Mouse (Mus musculus): Measurements from ENCODE around the gene Orc3.
"Not testable (repeated sequence)": the region's sequence is repeated elsewhere in the genome, so short reads cannot be mapped to it uniquely, and the experiment has no call there.

Gene Orc3

DNA sequence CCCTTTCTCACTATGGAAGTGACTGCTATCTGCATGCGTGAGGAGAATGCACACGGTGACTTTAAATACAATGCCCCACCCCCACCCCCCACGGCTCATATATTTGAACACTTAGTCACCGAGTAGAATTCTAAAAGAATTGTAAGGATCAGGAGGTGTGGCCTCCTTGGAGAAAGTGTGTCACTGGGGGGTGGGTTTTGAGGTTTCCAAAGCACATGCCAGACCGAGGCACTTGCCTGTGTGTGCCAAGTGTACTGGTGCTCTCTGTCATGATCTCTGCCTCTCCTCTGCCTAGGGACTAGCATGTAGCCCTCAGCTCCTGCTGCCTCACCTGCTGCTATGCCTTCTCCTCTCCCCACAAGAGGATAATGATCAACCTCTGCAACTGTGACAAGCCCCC lies 32.3 kb downstream of the Orc3 start:
- DNase-seq (ENCODE audit: low read depth, low spot score): no peak

DNA sequence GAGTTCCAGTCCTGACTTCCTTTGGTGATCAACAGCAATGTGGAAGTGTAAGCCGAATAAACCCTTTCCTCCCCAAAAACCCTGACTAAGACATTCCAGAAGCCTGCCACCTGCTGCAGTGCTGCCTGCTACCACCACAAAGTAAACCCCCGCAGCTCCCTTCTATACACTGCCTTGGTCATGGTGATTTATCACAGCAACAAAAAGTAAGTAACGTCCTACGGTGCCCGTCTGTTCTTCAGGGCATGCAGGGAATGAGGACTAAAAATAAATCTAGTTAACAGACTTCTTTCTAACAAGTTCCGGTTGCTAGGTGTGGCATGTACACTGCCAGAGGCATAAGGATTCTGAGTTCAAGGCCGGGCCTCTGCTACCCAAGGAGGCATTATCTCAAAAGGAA lies 32.8 kb downstream of the Orc3 start:
- no peak for DNase-seq (ENCODE audit: low read depth, low spot score)

DNA sequence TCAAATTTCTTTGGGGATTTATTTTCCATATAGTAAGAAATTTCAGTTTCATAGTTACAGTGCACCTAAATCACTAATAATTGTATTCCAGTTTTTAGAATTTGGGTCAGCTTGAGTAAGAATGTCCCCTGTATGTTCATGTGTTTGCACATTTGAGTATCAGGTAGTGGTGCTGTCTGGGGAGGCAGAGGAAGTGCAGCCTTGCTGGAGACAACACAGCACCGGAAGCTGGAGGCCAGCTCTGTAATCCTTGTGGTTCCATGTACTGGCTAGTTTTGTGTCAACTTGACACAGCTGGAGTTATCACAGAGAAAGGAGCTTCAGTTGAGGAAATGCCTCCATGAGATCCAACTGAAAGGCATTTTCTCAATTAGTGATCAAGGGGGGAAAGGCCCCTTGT lies 33.3 kb downstream of the Orc3 start:
- DNase-seq (ENCODE audit: low read depth, low spot score): not testable (repeated sequence)

DNA sequence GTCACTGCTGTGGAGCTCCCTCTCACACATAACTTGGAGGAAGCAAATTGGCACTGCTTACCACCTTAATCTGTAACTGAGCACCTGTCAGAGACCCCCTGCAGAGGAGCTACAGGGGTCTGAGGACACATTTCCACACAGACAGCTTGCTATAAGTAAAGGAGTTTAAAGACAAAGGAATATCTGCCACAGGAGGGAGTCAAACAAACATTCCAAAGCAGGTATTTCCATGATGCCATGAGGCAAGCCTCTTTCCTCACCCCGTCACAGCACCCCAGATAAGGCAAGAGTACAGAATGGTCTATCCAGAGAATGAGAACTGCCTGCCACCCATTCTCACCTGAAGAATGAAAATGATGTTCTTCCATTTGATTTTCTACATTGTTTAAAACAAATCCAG lies 35.5 kb downstream of the Orc3 start:
- no peak for DNase-seq (ENCODE audit: low read depth, low spot score)

DNA sequence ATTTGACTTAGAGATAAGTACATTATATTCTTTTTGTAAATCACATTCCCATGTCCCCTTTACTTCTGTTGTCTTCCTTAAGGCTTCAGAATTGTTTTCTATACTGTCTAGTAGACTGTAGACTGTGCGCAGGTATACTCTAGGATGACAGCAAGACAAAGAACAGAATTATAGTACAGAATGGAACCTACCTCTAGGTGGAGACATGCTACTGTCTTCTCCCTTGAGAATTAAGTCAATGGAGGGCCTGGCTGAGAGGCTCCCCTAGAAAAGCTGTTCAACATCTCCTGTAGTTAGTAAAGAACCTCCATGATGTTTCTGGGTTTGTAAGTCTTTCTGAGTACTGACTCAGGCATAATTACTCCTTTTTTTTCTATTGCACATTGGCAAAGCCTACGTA lies 37.7 kb downstream of the Orc3 start:
- DNase-seq (ENCODE audit: low read depth, low spot score): no peak

DNA sequence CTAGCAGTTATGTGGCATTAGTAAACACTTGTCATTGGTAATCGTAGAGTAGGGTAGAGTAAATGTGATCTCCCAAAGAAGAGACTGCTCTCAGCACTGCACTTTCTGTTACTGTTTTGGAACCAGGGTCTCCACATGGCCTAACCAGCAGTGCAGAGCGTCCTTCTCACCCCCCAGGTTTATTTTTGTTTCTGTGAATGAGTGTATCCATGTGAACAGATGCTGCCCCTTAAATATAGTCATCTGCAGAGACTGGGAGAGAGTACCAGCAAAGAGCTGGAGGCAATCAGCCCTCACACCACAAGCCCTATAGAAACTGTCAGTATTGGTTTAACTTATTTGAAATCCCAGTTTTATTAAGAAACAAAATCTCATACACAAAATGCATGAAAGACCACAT lies 41.9 kb downstream of the Orc3 start:
- no peak for DNase-seq (ENCODE audit: low read depth, low spot score)

DNA sequence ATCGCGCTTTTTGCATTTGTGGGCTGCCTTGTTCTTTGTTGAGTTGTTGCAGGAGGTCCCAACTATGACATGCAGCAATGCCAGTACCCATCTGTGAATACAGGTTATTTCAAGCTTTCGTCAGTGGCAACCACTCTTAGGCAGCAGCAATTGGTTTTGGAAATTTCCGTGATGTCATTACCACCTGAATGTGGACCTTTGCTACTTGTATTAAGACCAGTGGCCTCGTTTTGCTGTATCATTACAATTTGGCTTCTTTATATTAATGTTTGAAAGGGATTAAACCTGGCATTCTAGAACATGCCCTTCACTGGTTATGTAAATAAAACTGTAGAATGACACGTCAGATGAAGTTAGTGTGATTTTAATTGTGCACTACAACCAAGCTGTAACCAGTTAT lies 48.5 kb downstream of the Orc3 start:
- DNase-seq (ENCODE audit: low read depth, low spot score): no peak

DNA sequence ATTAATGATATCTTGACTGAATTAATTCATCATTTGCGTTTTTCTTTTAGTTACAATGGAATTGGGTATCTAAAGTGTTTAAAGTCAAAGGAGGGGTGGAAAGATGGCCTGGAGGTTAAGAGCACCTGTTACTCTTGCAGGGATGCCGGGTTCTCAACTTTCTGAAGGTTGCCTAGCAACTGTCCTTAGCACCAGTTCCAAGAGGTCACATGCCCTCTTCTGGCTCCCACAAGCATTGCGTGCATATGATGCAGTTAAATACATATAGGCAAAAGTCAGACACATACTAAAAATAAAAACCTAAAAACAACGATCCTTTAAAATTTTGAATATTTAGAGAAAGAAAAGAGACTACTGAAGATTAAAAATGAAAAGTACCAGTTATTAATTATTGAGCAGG lies 53.8 kb downstream of the Orc3 start:
- DNase-seq (ENCODE audit: low read depth, low spot score): peak; percentile 72

DNA sequence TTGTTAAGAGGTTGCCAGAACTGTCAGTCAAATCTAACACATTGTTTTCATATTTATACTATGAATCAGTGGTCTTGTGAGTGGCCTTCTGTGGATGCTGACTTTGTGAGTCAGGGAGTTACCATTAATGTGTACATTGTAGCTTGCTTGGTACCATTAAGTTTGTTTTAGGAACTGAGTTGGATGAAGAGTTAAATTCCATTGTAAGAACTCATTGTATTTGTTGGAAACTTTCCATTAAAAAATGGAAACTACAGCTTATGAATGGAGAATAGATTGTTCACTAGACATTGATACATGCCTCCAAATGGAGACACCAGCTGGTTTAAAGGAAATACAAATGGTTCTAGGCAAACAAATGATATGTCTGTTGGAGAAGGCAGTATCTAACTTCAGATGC lies 58.6 kb downstream of the Orc3 start:
- no peak for DNase-seq (ENCODE audit: low read depth, low spot score)

DNA sequence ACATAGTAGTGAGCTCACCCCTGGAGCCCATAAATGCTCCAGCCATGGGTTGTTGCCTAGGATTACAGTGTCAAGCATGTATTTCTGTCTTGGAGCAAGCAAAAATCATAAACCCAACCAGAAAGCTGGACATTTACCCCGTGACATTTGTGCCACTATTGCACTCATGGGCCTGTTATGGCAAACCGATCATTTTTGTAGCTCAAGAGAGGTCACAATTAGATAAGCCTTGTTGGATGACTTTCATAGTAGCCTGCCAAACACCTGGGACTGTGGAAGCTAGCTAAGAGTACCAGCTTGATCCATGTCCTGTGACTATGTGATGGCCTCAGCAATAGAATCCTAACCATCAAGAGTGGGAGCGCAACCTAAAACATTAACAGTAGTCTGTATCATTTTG lies 59.1 kb downstream of the Orc3 start:
- no peak for DNase-seq (ENCODE audit: low read depth, low spot score)

DNA sequence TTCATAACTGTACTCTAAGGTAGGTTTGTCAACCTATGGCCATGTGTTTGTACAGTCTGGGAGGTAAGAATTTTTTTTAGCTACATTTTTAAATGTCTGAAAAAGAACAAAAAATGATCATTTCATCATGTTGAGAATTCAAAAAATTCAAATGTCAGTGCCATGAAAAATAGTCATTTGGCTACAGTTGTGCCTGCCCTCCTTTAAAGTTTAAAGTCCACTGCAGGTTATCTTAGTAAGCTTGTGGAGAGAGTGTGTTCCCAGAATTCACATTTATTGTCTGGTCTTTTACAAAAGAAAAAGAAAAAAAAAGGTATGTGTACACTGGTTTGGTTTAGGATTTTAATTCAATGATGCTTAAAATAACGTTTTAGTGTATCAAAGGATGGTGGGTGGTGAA lies 60.1 kb downstream of the Orc3 start:
- no peak for DNase-seq (ENCODE audit: low read depth, low spot score)

DNA sequence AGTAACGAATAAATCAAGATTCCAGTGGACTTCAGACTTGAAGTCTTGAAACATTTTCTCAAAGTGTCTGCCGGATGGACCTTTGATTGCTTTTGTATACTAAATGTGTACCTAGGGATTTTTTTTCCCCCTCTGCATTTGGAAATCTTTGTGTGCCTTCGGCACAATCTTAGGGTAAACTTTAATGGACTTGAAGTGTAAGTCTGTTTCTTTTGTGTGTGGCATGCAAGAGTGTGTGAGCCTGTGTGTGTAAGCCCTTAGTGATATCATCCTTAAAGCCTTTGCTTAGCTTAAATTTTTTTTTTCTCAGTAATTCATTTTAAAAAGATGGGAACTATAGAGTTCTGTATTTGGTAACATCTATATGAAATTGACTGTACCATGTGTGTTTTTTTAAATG lies 62.8 kb downstream of the Orc3 start:
- DNase-seq (ENCODE audit: low read depth, low spot score): no peak

DNA sequence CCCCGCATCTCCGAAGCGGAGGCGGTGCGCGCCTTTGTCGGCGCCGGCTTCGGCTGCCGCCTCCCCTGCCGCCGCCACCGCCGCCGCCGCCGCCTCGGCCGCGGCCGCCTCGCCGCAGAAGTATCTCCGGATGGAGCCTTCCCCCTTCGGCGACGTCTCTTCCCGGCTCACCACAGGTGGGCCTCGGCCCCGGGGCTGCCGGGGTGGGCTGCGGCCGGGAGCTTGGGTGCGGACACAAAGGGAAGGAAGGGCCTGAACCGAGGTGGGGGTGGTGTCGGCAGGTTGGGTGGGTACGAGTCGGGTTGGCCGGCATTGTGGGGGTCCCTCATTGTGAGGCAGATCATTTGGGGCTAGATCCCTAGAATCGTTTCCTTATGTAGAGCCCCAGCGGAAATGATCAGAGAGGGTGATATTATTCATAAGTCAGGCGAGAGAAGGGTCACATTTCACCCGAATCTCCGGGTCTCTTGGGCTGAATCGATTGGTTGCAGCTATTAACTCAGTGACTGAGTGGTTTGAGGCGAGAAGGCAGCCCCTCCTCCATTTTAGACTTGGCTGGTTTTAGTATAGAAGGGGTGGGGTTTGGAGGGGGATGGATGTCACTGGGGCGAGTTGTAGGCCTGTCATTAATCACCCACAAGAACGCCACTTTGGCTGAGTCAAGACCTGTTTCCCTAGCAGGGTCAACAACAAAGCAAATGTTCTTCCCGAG lies 63.5 kb downstream of the Orc3 start:
- peak; percentile 59 for DNase-seq (ENCODE audit: low read depth, low spot score)

DNA sequence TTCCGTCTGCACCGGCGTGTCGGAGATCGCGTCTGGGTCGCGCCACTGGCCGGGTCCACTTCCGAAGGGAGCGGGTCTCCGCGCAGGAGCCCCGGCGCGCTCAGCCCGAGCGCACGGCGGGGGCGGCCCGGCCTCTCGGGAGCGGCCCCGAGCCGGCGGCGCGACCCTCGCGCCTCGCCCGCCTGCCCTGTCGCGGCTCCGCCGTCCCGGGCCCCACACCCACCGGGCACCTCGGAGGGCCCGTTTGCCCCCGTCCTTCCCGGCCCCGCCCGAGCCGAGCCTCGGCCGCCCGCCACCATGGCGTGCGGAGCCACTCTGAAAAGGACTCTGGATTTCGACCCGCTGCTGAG lies 64.0 kb downstream of the Orc3 start, which contains the start of gene Akirin2:
TSS of gene Akirin2 (plus strand) at position 190 of the 350 bp plus-strand sequence.
- DNase-seq (ENCODE audit: low read depth, low spot score): no peak

DNA sequence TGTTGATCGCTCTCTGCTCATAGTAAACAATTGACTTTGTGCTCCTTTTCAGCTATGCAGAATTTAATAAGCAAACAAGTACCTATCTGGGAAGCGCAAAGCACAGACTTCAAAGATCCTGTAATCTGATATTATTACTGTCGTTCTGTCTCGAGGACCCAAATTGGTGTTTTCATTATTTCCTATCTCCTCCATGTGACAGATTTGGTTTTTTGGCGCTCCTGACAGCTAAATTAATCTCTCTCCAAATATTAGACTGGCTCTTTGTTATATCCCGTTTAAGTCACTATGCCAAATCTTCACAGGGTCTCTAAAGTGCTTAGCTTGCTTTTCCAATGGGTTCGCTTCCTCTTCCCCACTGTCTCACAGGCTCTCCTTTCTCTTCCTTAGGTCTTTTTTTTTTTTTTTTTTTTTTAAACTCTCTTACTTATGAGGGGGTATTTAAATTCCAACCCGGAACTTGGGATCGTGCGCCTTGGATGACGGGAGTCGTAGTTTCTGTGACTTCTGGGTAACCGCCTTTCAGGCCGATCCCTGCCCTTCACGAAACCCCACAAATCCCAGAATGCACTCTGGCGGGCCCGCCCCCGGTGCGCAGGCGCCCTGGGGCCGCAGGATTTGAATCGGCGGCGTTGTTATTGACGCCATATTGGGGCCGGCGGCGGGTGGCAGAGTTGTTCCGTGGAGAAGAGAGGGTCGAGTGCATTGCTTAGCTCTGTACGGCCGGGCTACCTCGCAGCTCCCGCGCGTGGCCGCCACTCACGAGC lies 64.6 kb downstream of the Orc3 start:
- peak; percentile 95 for DNase-seq (ENCODE audit: low read depth, low spot score)

DNA sequence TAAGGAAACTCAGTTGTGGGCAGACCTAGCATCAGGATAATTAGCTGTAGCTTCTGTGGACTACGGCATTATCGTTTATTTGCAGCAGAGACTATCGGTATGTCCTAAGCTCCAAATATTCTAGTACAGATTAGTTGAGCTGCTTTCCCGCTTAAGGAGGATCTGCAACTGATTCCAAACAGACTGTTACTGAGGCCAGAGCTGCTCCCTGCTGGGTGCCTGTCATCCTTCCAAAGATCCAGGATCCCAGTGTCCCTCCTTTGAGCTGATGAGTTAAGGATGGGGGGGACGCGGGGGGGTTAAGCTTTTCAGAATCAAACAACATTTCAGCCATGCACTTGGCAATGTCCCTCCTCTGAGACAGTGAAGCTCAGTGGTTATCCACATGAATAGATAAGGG lies 84.8 kb downstream of the Orc3 start:
- DNase-seq (ENCODE audit: low read depth, low spot score): no peak

DNA sequence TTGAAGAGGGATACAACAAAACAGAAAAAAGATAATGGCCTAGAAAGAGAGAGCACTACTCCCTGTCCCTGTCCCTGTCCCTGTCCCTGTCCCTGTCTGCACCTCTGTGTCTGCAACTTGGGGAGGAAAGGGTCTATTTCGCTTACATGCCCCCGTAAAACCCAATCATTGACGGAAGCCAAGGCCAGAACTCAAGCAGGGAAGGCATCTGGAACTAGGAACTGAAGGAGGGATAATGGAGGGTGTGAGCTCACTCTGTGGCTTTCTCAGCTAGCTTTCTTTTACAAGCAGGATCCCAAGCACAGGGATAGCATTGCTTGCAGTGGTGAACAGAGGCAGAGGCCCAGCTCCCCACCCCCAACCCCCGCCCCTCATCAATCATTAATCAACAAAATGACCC lies 85.4 kb downstream of the Orc3 start:
- no peak for DNase-seq (ENCODE audit: low read depth, low spot score)

DNA sequence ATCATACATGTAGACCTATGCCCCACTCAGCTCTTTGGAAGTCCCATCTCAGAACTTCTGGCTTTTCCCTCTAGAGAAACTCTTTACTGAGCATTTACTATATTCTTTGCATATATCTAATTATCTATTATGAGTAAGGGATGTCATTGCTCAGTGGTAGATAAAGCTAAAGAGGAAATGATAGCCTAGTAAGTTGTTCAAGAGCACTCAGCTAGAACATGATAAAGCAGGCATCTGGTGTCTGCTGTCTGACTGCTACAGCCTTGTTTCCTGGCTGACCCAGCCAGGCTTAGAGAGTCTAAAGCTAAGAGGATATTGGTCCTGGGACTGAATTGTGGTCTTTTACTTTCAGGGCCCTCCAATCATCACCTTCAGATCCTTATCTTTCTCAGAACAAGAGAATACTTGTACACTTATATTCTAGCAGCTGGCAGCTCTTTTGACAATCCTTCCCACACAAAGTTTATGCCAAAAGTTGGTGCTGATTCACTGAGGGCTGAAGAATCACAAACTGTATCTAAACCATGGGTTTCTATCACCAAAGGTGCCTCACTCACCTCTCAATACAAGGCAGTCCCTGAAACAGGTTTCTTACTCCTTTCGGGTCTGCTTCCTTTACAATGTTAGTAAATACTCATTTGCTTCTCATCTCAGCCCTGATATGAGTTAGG lies 86.2 kb downstream of the Orc3 start:
- no peak for DNase-seq (ENCODE audit: low read depth, low spot score)

DNA sequence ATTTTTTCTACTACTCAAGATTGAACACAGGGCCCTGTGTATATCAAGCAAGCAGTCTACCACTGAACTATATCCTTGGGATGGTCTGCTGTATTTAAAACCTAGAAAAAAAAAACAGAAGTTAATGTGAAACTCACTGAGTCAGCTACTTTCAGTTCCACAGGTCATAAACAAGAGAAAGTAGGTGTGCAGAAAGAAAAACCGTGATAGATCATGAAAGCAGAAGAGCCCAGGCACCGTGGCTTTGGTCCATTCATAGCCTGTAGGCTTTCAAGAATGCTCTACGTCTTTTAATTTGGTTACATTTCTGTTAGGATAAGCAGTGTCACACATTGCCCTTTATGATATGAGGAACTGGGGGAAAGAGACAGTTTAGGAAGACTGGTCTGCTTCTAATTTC lies 88.0 kb downstream of the Orc3 start:
- DNase-seq (ENCODE audit: low read depth, low spot score): no peak

DNA sequence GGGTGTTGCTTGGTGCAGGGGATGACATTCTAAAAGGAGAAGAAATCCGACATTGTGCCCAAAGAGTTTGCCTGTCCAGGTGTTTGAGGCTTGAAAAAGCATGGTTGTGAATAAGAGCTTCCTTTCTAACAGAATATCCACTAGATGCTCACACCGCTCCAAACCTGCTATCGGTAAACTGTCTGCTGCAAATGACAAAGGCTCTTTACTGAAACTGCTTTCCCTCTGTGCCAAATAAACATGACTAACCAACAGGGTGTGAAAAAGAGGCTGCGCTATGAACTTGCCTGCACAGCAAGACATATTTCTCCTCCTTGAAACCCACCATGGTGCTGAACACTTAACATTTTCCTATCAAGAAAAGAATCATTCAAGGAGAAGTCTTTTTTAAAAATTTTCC lies 91.2 kb downstream of the Orc3 start:
- DNase-seq (ENCODE audit: low read depth, low spot score): no peak

DNA sequence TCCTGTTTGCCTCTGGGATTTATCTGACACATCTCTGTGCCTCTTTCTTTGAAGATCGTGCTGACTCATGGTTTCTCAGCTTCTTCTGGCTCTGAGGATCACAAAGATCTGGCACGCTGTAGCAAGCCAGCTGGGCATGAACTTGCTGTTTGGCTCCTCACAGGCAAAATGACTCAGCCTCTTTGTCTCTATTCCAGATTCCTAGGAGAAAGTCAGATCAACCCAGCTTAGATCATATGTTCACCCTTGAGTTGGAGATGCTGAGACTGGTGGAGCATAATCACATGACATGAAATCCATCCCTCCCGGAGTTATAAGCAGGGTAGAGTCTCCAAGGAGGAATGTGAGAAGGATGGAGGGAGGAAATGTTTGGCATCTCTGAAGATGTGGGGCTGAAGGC lies 91.9 kb downstream of the Orc3 start:
- DNase-seq (ENCODE audit: low read depth, low spot score): no peak
